Mouse (Mus musculus) erythroblast, embryonic 14.5 days (primary cell): ENCODE measurements around the gene Erich2. TPM values are rescaled to one million over a fixed set of nuclear protein-coding genes. Genes with fewer than 3 reads are reported as not detected.

Experiments
- H3K27me3 ChIP-seq: 2 replicates; pipeline ENCODE4 v1.6.1; 2012; ENCODE audit warnings: inconsistent platforms; ENCODE audit not compliant: control insufficient read depth
- H3K36me3 ChIP-seq: 2 replicates; pipeline ENCODE4 v1.6.1; 2012; ENCODE audit warnings: mild to moderate bottlenecking, inconsistent platforms; ENCODE audit not compliant: control insufficient read depth
- H3K4me1 ChIP-seq: 2 replicates; pipeline ENCODE4 v1.6.1; 2012; ENCODE audit warnings: inconsistent platforms; ENCODE audit not compliant: control insufficient read depth
- H3K4me3 ChIP-seq: replicated peaks from 2 replicates; pipeline ENCODE3; 2012; ENCODE audit warnings: moderate library complexity, mild to moderate bottlenecking, inconsistent platforms
- H3K9me3 ChIP-seq: 2 replicates; pipeline ENCODE4 v1.6.1; 2012; ENCODE audit warnings: low read length, inconsistent platforms, mixed read lengths; ENCODE audit not compliant: control insufficient read depth
- GATA1 ChIP-seq: IDR thresholded peaks from 2 replicates; pipeline ENCODE4 v1.6.1; 2012; ENCODE audit warnings: low read length, inconsistent platforms, mixed read lengths
- TAL1 ChIP-seq: IDR thresholded peaks from 3 replicates; pipeline ENCODE4 v1.6.1; 2012; ENCODE audit warnings: low read length, inconsistent platforms, mixed read lengths
- polyA plus RNA-seq: library from polyadenylated mRNA; stranded (reverse); fragments of >175 nt; gene quantifications from 2 replicates; pipeline ENCODE4 v1.2.3, GENCODE M21; 2012

Gene Erich2
- not detected in 2 replicates for polyA plus RNA-seq

GRCm38 (mm10) chr2:70508496-70508895 is at the start of gene Erich2:
Gene Erich2, plus strand, starts transcription at chr2:70508819.
- peaks cover 7% of the 10 kb centered on the region for H3K4me1 ChIP-seq
- no peaks in the 10 kb centered on the region for H3K9me3 ChIP-seq
- peaks cover 17% of the 10 kb centered on the region for H3K27me3 ChIP-seq
- peak within 1 kb of the TSS; percentile 49 for H3K4me3 ChIP-seq
- TF ChIP-seq TAL1 (no peak), GATA1 (no peak)
- no peaks in the 10 kb centered on the region for H3K36me3 ChIP-seq

- H3K9me3 ChIP-seq, result no peaks in the 10 kb centered on the region
- no peaks in the 10 kb centered on the region for H3K4me1 ChIP-seq
- H3K27me3 ChIP-seq, result no peaks in the 10 kb centered on the region; the same call in 1 of the 2 replicates
- no peak for TF ChIP-seq GATA1
- TF ChIP-seq TAL1, result no peak
- no peaks in the 10 kb centered on the region for H3K36me3 ChIP-seq
- no peak overlapping the region for H3K4me3 ChIP-seq
Observed at GRCm38 (mm10) chr2:70463606-70464005, 45.0 kb upstream of the Erich2 start.

- H3K4me3 ChIP-seq, result no peak overlapping the region
- TF ChIP-seq GATA1 (no peak), TAL1 (no peak)
- peaks cover 67% of the 10 kb centered on the region for H3K27me3 ChIP-seq
- no peaks in the 10 kb centered on the region; the same call in 1 of the 2 replicates for H3K9me3 ChIP-seq
- no peaks in the 10 kb centered on the region for H3K36me3 ChIP-seq
- H3K4me1 ChIP-seq, result no peaks in the 10 kb centered on the region
Observed at GRCm38 (mm10) chr2:70471136-70471535, 37.5 kb upstream of the Erich2 start.

GRCm38 (mm10) chr2:70471861-70472620 is 36.6 kb upstream of the Erich2 start:
- peaks cover 76% of the 10 kb centered on the region for H3K27me3 ChIP-seq
- H3K4me3 ChIP-seq, result no peak overlapping the region
- no peak for TF ChIP-seq GATA1
- no peak for TF ChIP-seq TAL1
- no peaks in the 10 kb centered on the region; the same call in 1 of the 2 replicates for H3K9me3 ChIP-seq
- no peaks in the 10 kb centered on the region for H3K36me3 ChIP-seq
- H3K4me1 ChIP-seq, result no peaks in the 10 kb centered on the region

GRCm38 (mm10) chr2:70497715-70498318 is 10.8 kb upstream of the Erich2 start:
- H3K9me3 ChIP-seq, result no peaks in the 10 kb centered on the region
- peaks cover 3% of the 10 kb centered on the region; the same call in 1 of the 2 replicates for H3K27me3 ChIP-seq
- TF ChIP-seq GATA1 (no peak), TAL1 (no peak)
- H3K4me3 ChIP-seq, result no peak overlapping the region
- no peaks in the 10 kb centered on the region for H3K36me3 ChIP-seq
- no peaks in the 10 kb centered on the region for H3K4me1 ChIP-seq

- no peaks in the 10 kb centered on the region for H3K9me3 ChIP-seq
- H3K36me3 ChIP-seq, result no peaks in the 10 kb centered on the region
- TF ChIP-seq GATA1 (no peak), TAL1 (no peak)
- H3K4me3 ChIP-seq, result no peak overlapping the region
- peaks cover 3% of the 10 kb centered on the region for H3K27me3 ChIP-seq
- no peaks in the 10 kb centered on the region for H3K4me1 ChIP-seq
Observed at GRCm38 (mm10) chr2:70503436-70503835, 5.2 kb upstream of the Erich2 start.

GRCm38 (mm10) chr2:70505229-70505628 is 3.4 kb upstream of the Erich2 start:
- peaks cover 7% of the 10 kb centered on the region for H3K4me1 ChIP-seq
- TF ChIP-seq GATA1 (no peak), TAL1 (no peak)
- no peaks in the 10 kb centered on the region for H3K36me3 ChIP-seq
- H3K9me3 ChIP-seq, result no peaks in the 10 kb centered on the region
- no peak overlapping the region for H3K4me3 ChIP-seq
- peaks cover 17% of the 10 kb centered on the region for H3K27me3 ChIP-seq

- Histone ChIP-seq H3K9me3 (no peaks in the 10 kb centered on the region), H3K4me3 (no peak overlapping the region), H3K36me3 (no peaks in the 10 kb centered on the region), H3K4me1 (peaks cover 7% of the 10 kb centered on the region), H3K27me3 (peaks cover 17% of the 10 kb centered on the region)
- TF ChIP-seq GATA1 (no peak), TAL1 (no peak)
Observed at GRCm38 (mm10) chr2:70505896-70506295, 2.7 kb upstream of the Erich2 start.

- TF ChIP-seq GATA1 (no peak), TAL1 (no peak)
Observed at GRCm38 (mm10) chr2:70506372-70506771, 2.2 kb upstream of the Erich2 start.

More at GRCm38 (mm10) chr2:70506372-70506771, 2.2 kb upstream of the Erich2 start:
- H3K4me3 ChIP-seq, result no peak overlapping the region
- H3K27me3 ChIP-seq, result peaks cover 17% of the 10 kb centered on the region
- H3K36me3 ChIP-seq, result no peaks in the 10 kb centered on the region
- H3K4me1 ChIP-seq, result peaks cover 7% of the 10 kb centered on the region
- H3K9me3 ChIP-seq, result no peaks in the 10 kb centered on the region
